Mouse (Mus musculus): ENCODE results near the gene Tril.

DNA sequence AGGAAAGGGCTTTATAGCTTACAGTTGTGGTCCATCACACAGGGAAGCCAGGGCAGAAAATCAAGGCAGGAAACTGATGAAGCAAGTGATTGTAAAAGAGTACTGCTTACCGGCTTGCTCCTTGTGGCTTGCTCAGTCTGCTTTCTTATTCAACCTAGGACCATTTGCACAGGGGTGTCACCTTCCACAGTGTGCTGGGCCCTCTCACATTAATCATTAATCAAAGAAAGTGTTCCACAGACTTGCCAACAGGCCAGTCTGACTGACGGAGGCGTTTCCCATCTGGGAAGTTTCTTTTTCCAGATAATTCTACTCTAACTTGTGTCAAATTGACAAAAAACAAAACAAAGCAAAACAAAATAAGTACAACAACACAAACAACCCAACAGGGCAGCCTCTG lies 32.9 kb upstream of the Tril start:
- TF ChIP-seq CEBPB (IDR thresholded peaks at IDR 0.05; ENCODE audit: insufficient read depth, poor library complexity, severe bottlenecking) (no peak), SRF (IDR thresholded peaks at IDR 0.05; ENCODE audit: control insufficient read depth, insufficient read length, low read depth) (no peak), MAX (IDR thresholded peaks at IDR 0.05; ENCODE audit: low read depth) (no peak), POLR2AphosphoS2 (IDR thresholded peaks at IDR 0.05; ENCODE audit: insufficient read length, low read depth) (no peak), POLR2A (IDR thresholded peaks at IDR 0.05; ENCODE audit: insufficient read length, low read depth) (no peak), TCF12 (IDR thresholded peaks at IDR 0.05; ENCODE audit: insufficient read depth, poor library complexity, severe bottlenecking) (no peak), REST (IDR thresholded peaks at IDR 0.05; ENCODE audit: insufficient read depth, insufficient read length) (no peak), MYOD1 (IDR thresholded peaks at IDR 0.05; ENCODE audit: control insufficient read depth in 1 of 3, insufficient read length in 2 of 3, low read depth in 2 of 3) (no peak), E2F4 (IDR thresholded peaks at IDR 0.05; ENCODE audit: insufficient read depth) (no peak)
